Mouse (Mus musculus) embryonic facial prominence, embryonic 15.5 days (tissue): Measurements from ENCODE around the gene Mip. TPM values are rescaled to one million over a fixed set of nuclear protein-coding genes. Genes with fewer than 3 reads are reported as not detected.

Source experiments
- ATAC-seq: fragments of 200-750 bp; cut with Nextera tagmentation; 2 replicates; pipeline ENCODE4 v1.8.0; 2017; ENCODE audit warnings: low read depth, moderate TSS enrichment; ENCODE audit not compliant: insufficient number of reproducible peaks, low FRiP score, low TSS enrichment
- H3K27ac ChIP-seq: fragments of 300-500 bp; sonication (generic); replicated peaks from 2 replicates; pipeline ENCODE4 v1.5.1; 2015; ENCODE audit warnings: mild to moderate bottlenecking, inconsistent platforms
- H3K27me3 ChIP-seq: fragments of 300-500 bp; sonication (generic); 2 replicates; pipeline ENCODE4 v1.6.1; 2015; ENCODE audit warnings: inconsistent platforms
- H3K36me3 ChIP-seq: fragments of 300-500 bp; sonication (generic); 2 replicates; pipeline ENCODE4 v1.6.1; 2015; ENCODE audit warnings: mild to moderate bottlenecking, inconsistent platforms
- H3K4me1 ChIP-seq: fragments of 300-500 bp; sonication (generic); 2 replicates; pipeline ENCODE4 v1.6.1; 2015; ENCODE audit warnings: inconsistent platforms
- H3K4me2 ChIP-seq: fragments of 300-500 bp; sonication (generic); replicated peaks from 2 replicates; pipeline ENCODE4 v1.6.1; 2015; ENCODE audit warnings: mild to moderate bottlenecking, inconsistent platforms
- H3K4me3 ChIP-seq: fragments of 300-500 bp; sonication (generic); replicated peaks from 2 replicates; pipeline ENCODE4 v1.5.1; 2015; ENCODE audit warnings: mild to moderate bottlenecking, inconsistent platforms
- H3K9ac ChIP-seq: fragments of 300-500 bp; sonication (generic); 2 replicates; pipeline ENCODE4 v1.6.1; 2015; ENCODE audit warnings: inconsistent platforms
- H3K9me3 ChIP-seq: fragments of 300-500 bp; sonication (generic); replicated peaks from 2 replicates; pipeline ENCODE4 v1.6.1; 2016; ENCODE audit warnings: inconsistent platforms
- WGBS: fragments of 180-500 bp; shearing (Covaris S2); methylation state at CpG from one replicate; pipeline ENCODE4 v1.1.7; 2015; 5-methylcytosine and 5-hydroxymethylcytosine counted together
- polyA plus RNA-seq: library from polyadenylated mRNA; unstranded; fragments of >200 nt; fragmentation: Nextera tagmentation; extraction: Ambion mirVana; gene quantifications from 2 replicates; pipeline ENCODE4 v1.2.1, GENCODE M21; 2015

Mip gene
- polyA plus RNA-seq, 1 experiment from 2014 or later, result 0.23 TPM

GRCm38 (mm10) chr10:128231146-128231545, 5.5 kb downstream of the Mip start:
- Histone ChIP-seq H3K4me3 (peak overlapping the region; percentile 83), H3K4me2 (peak overlapping the region; percentile 64), H3K9me3 (no peaks in the 10 kb centered on the region), H3K4me1 (peaks cover 24% of the 10 kb centered on the region), H3K27me3 (no peaks in the 10 kb centered on the region), H3K36me3 (no peaks in the 10 kb centered on the region), H3K9ac (no peak overlapping the region), H3K27ac (peak overlapping the region; percentile 97)
- ATAC-seq, result no peak
- WGBS, result 8% methylated on average over 5 of the region's 5 CpGs

- Histone ChIP-seq H3K36me3 (no peaks in the 10 kb centered on the region), H3K4me3 (peak within 1 kb of the TSS; percentile 83), H3K4me1 (peaks cover 26% of the 10 kb centered on the region), H3K9ac (peak within 1 kb of the TSS; percentile 73), H3K27ac (peak within 1 kb of the TSS; percentile 97), H3K27me3 (no peaks in the 10 kb centered on the region), H3K4me2 (peak within 1 kb of the TSS; percentile 64), H3K9me3 (no peaks in the 10 kb centered on the region)
- peak; percentile 91 for ATAC-seq
- WGBS, result under 1% methylated on average over 58 of the region's 58 CpGs
These were observed 6.2 kb downstream of the Mip start, which contains the start of gene Timeless for GRCm38 (mm10) chr10:128231697-128232419. Timeless (plus strand) TSS chr10:128232065.

GRCm38 (mm10) chr10:128232420-128232985, 6.9 kb downstream of the Mip start:
- H3K4me1 ChIP-seq, result peaks cover 29% of the 10 kb centered on the region
- H3K9me3 ChIP-seq, result no peaks in the 10 kb centered on the region
- H3K27ac ChIP-seq, result peak overlapping the region; percentile 97
- under 1% methylated on average over 14 of the region's 14 CpGs for WGBS
- H3K4me3 ChIP-seq, result peak overlapping the region; percentile 83
- peak overlapping the region; percentile 64 for H3K4me2 ChIP-seq
- H3K27me3 ChIP-seq, result no peaks in the 10 kb centered on the region
- ATAC-seq, result no peak
- H3K36me3 ChIP-seq, result no peaks in the 10 kb centered on the region
- H3K9ac ChIP-seq, result peak overlapping the region; percentile 73

GRCm38 (mm10) chr10:128236321-128236720, 10.7 kb downstream of the Mip start:
- H3K4me1 ChIP-seq, result peaks cover 21% of the 10 kb centered on the region
- no peaks in the 10 kb centered on the region for H3K27me3 ChIP-seq
- no peak overlapping the region for H3K4me3 ChIP-seq
- no peak overlapping the region for H3K4me2 ChIP-seq
- WGBS, result 40% methylated on average over 4 of the region's 4 CpGs
- H3K27ac ChIP-seq, result peak overlapping the region; percentile 52; the same call in 1 of the 2 replicates
- ATAC-seq, result no peak
- H3K9me3 ChIP-seq, result no peaks in the 10 kb centered on the region
- peaks cover 14% of the 10 kb centered on the region for H3K36me3 ChIP-seq
- no peak overlapping the region for H3K9ac ChIP-seq

- no peaks in the 10 kb centered on the region for H3K27me3 ChIP-seq
- WGBS, result 61% methylated on average over 15 of the region's 15 CpGs
- no peaks in the 10 kb centered on the region for H3K9me3 ChIP-seq
- no peak overlapping the region for H3K4me2 ChIP-seq
- H3K4me1 ChIP-seq, result peaks cover 15% of the 10 kb centered on the region
- peaks cover 29% of the 10 kb centered on the region for H3K36me3 ChIP-seq
- H3K9ac ChIP-seq, result no peak overlapping the region
- no peak for ATAC-seq
- H3K27ac ChIP-seq, result no peak overlapping the region; the same call in 1 of the 2 replicates
- no peak overlapping the region for H3K4me3 ChIP-seq
These were observed 12.3 kb downstream of the Mip start for GRCm38 (mm10) chr10:128237807-128238480.

GRCm38 (mm10) chr10:128239140-128239539, 13.5 kb downstream of the Mip start:
- H3K9me3 ChIP-seq, result no peaks in the 10 kb centered on the region
- no peaks in the 10 kb centered on the region for H3K27me3 ChIP-seq
- no peak overlapping the region for H3K9ac ChIP-seq
- no peak overlapping the region for H3K4me3 ChIP-seq
- H3K4me2 ChIP-seq, result no peak overlapping the region
- 89% methylated on average over 4 of the region's 4 CpGs for WGBS
- peaks cover 40% of the 10 kb centered on the region for H3K36me3 ChIP-seq
- no peak for ATAC-seq
- H3K27ac ChIP-seq, result no peak overlapping the region
- H3K4me1 ChIP-seq, result peaks cover 15% of the 10 kb centered on the region

- no peak overlapping the region for H3K4me3 ChIP-seq
- no peak overlapping the region for H3K27ac ChIP-seq
- H3K4me1 ChIP-seq, result peaks cover 15% of the 10 kb centered on the region
- H3K9me3 ChIP-seq, result no peaks in the 10 kb centered on the region
- no peak overlapping the region for H3K4me2 ChIP-seq
- ATAC-seq, result no peak
- H3K36me3 ChIP-seq, result peaks cover 50% of the 10 kb centered on the region
- no peaks in the 10 kb centered on the region for H3K27me3 ChIP-seq
- no peak overlapping the region for H3K9ac ChIP-seq
- 85% methylated on average over 18 of the region's 18 CpGs for WGBS
These were observed 14.5 kb downstream of the Mip start for GRCm38 (mm10) chr10:128240131-128240530.

- H3K36me3 ChIP-seq, result peaks cover 78% of the 10 kb centered on the region
- no peaks in the 10 kb centered on the region for H3K4me1 ChIP-seq
- WGBS, result 85% methylated on average over 8 of the region's 8 CpGs
- H3K4me3 ChIP-seq, result no peak overlapping the region
- no peak overlapping the region for H3K4me2 ChIP-seq
- no peaks in the 10 kb centered on the region for H3K27me3 ChIP-seq
- no peaks in the 10 kb centered on the region for H3K9me3 ChIP-seq
- H3K27ac ChIP-seq, result 0 out of 2 replicates have a peak overlapping the region, but pooled peaks have one; percentile 7
- no peak for ATAC-seq
- H3K9ac ChIP-seq, result no peak overlapping the region
These were observed 17.6 kb downstream of the Mip start for GRCm38 (mm10) chr10:128243252-128243651.

GRCm38 (mm10) chr10:128244121-128244520, 18.5 kb downstream of the Mip start:
- Histone ChIP-seq H3K36me3 (peaks cover 85% of the 10 kb centered on the region), H3K4me1 (no peaks in the 10 kb centered on the region), H3K27me3 (no peaks in the 10 kb centered on the region), H3K4me2 (no peak overlapping the region), H3K4me3 (no peak overlapping the region), H3K27ac (no peak overlapping the region), H3K9ac (no peak overlapping the region), H3K9me3 (no peaks in the 10 kb centered on the region)
- no peak for ATAC-seq
- 93% methylated on average over 15 of the region's 15 CpGs for WGBS

- no peak for ATAC-seq
- H3K9me3 ChIP-seq, result no peaks in the 10 kb centered on the region
- no peak overlapping the region for H3K9ac ChIP-seq
- no peaks in the 10 kb centered on the region for H3K4me1 ChIP-seq
- H3K27me3 ChIP-seq, result no peaks in the 10 kb centered on the region
- peak overlapping the region; percentile 72; the same call in 1 of the 2 replicates for H3K27ac ChIP-seq
- 61% methylated on average over 17 of the region's 17 CpGs for WGBS
- peaks cover 93% of the 10 kb centered on the region for H3K36me3 ChIP-seq
- H3K4me2 ChIP-seq, result no peak overlapping the region
- no peak overlapping the region for H3K4me3 ChIP-seq
These were observed 21.5 kb downstream of the Mip start for GRCm38 (mm10) chr10:128247020-128247732.

- H3K9me3 ChIP-seq, result no peaks in the 10 kb centered on the region
- ATAC-seq, result no peak
- peaks cover 76% of the 10 kb centered on the region for H3K36me3 ChIP-seq
- H3K4me3 ChIP-seq, result no peak overlapping the region
- H3K4me1 ChIP-seq, result no peaks in the 10 kb centered on the region
- no peak overlapping the region for H3K9ac ChIP-seq
- H3K27ac ChIP-seq, result no peak overlapping the region
- no peak overlapping the region for H3K4me2 ChIP-seq
- H3K27me3 ChIP-seq, result no peaks in the 10 kb centered on the region
- WGBS, result 91% methylated on average over 13 of the region's 13 CpGs
These were observed 24.9 kb downstream of the Mip start for GRCm38 (mm10) chr10:128250565-128250964.
